Comparison of ENCODE assay signal across 8 mouse cellular contexts in the genomic region with DNA sequence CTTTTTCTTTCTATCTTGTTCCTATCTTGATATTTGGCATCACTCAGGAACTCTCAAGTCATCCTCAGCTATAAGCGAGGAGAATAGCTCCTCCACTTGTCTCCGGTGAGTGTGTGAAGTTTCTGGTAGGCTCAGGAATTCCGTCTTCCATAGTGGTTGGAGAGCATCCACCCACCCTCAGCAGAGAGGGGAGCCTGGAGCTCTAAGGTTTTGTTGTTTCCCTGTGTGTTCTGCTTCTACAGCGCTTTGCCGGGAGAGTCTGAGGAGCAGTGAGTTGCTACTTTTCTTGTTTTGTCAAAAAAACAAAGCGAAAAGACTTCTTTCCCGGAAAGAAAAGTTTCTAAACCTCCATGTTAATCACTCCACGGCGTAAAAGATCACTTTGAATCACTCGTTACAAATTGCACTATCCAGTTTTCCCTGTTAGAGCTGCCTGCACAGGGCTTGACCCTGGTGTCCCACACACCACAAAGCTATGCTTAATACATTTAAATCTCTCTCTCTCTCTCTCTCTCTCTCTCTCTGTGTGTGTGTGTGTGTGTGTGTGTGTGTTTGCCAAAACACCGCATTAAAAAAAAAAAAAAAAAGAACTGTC. TPM values are rescaled to one million over a fixed set of nuclear protein-coding genes. Genes with fewer than 3 reads are reported as not detected.
DNase-seq lines count a peak whose midpoint lies in the region; ATAC-seq lines count a peak whose summit lies in the region.

No protein-coding gene starts in this region.

- no peaks in the 10 kb centered on the region for H3K9me3 ChIP-seq in liver, embryonic 11.5 days (ENCODE audit: control insufficient read depth, low read length)
- H3K9me3 ChIP-seq in embryonic facial prominence, embryonic 15.5 days (replicated peaks), result no peaks in the 10 kb centered on the region
- no peaks in the 10 kb centered on the region for H3K9me3 ChIP-seq in hindbrain, embryonic 11.5 days (ENCODE audit: control insufficient read depth, low read length)
- no peaks in the 10 kb centered on the region for H3K9me3 ChIP-seq in neural tube, embryonic 15.5 days (replicated peaks)

- H3K4me3 ChIP-seq in liver, embryonic 11.5 days (ENCODE audit: low read depth, low read length), result peak overlapping the region; percentile 52
- peak overlapping the region; percentile 62 for H3K4me3 ChIP-seq in embryonic facial prominence, embryonic 15.5 days (replicated peaks)
- peak overlapping the region; percentile 68 for H3K4me3 ChIP-seq in hindbrain, embryonic 11.5 days (ENCODE audit: low read depth, low read length)
- peak overlapping the region; percentile 75 for H3K4me3 ChIP-seq in neural tube, embryonic 15.5 days (replicated peaks)

- H3K9ac ChIP-seq in liver, embryonic 11.5 days (ENCODE audit: low read depth, low read length), result no peak overlapping the region
- H3K9ac ChIP-seq in embryonic facial prominence, embryonic 15.5 days, result no peak overlapping the region
- peak overlapping the region; percentile 89 for H3K9ac ChIP-seq in hindbrain, embryonic 11.5 days (ENCODE audit: low read depth, low read length)
- H3K9ac ChIP-seq in neural tube, embryonic 15.5 days (replicated peaks), result peak overlapping the region; percentile 88

- H3K4me2 ChIP-seq in liver, embryonic 11.5 days, result peak overlapping the region; percentile 91
- peak overlapping the region; percentile 94 for H3K4me2 ChIP-seq in embryonic facial prominence, embryonic 15.5 days (replicated peaks)
- H3K4me2 ChIP-seq in hindbrain, embryonic 11.5 days (replicated peaks; ENCODE audit: low read depth, low read length), result peak overlapping the region; percentile 67
- peak overlapping the region; percentile 72 for H3K4me2 ChIP-seq in neural tube, embryonic 15.5 days

- peaks cover 8% of the 10 kb centered on the region for H3K27me3 ChIP-seq in liver, embryonic 11.5 days (replicated peaks; ENCODE audit: control insufficient read depth, insufficient read depth, low read length)
- H3K27me3 ChIP-seq in embryonic facial prominence, embryonic 15.5 days, result no peaks in the 10 kb centered on the region; the same call in 1 of the 2 replicates
- H3K27me3 ChIP-seq in hindbrain, embryonic 11.5 days (ENCODE audit: control insufficient read depth, insufficient read depth, low read length), result no peaks in the 10 kb centered on the region
- no peaks in the 10 kb centered on the region for H3K27me3 ChIP-seq in neural tube, embryonic 15.5 days (replicated peaks)

- no peak overlapping the region for H3K27ac ChIP-seq in liver, embryonic 11.5 days (ENCODE audit: low read depth, low read length)
- H3K27ac ChIP-seq in embryonic facial prominence, embryonic 15.5 days (replicated peaks), result no peak overlapping the region
- peak overlapping the region; percentile 98 for H3K27ac ChIP-seq in hindbrain, embryonic 11.5 days (ENCODE audit: low read depth, low read length)
- peak overlapping the region; percentile 97 for H3K27ac ChIP-seq in neural tube, embryonic 15.5 days (replicated peaks)

- no peak for DNase-seq in liver, embryonic 11.5 days (ENCODE audit: low spot score)
- DNase-seq in liver, result no peak
- DNase-seq in hindbrain, embryonic 11.5 days (ENCODE audit: low spot score), result peak; percentile 59
- DNase-seq in left cerebral cortex, postnatal 4 days, result peak; percentile 15
- no peak for DNase-seq in c-Kit-positive CD71-positive TER-119-positive erythroid progenitor cells, embryonic 14.5 days (ENCODE audit: low spot score)
- no peak for DNase-seq in urinary bladder, postnatal 4 days (ENCODE audit: low spot score in 2 of 2)

- WGBS in liver, embryonic 11.5 days, result 13% methylated on average over 11 of the region's 11 CpGs
- 9% methylated on average over 11 of the region's 11 CpGs for WGBS in embryonic facial prominence, embryonic 15.5 days
- WGBS in hindbrain, embryonic 11.5 days, result 6% methylated on average over 11 of the region's 11 CpGs
- WGBS in neural tube, embryonic 15.5 days, result 5% methylated on average over 10 of the region's 11 CpGs

- no peaks in the 10 kb centered on the region for H3K36me3 ChIP-seq in liver, embryonic 11.5 days (ENCODE audit: control insufficient read depth, insufficient read depth, low read length)
- H3K36me3 ChIP-seq in embryonic facial prominence, embryonic 15.5 days, result no peaks in the 10 kb centered on the region
- no peaks in the 10 kb centered on the region for H3K36me3 ChIP-seq in hindbrain, embryonic 11.5 days (ENCODE audit: control insufficient read depth, insufficient read depth, low read length)
- no peaks in the 10 kb centered on the region for H3K36me3 ChIP-seq in neural tube, embryonic 15.5 days

- H3K4me1 ChIP-seq in liver, embryonic 11.5 days (replicated peaks; ENCODE audit: control insufficient read depth, insufficient read depth, low read length), result no peaks in the 10 kb centered on the region
- H3K4me1 ChIP-seq in embryonic facial prominence, embryonic 15.5 days, result peaks cover 5% of the 10 kb centered on the region; the same call in 1 of the 2 replicates
- H3K4me1 ChIP-seq in hindbrain, embryonic 11.5 days (replicated peaks; ENCODE audit: control insufficient read depth, insufficient read depth, low read length), result no peaks in the 10 kb centered on the region
- H3K4me1 ChIP-seq in neural tube, embryonic 15.5 days, result peaks cover 22% of the 10 kb centered on the region

- no peak for ATAC-seq in liver, embryonic 11.5 days (replicated peaks; ENCODE audit: low FRiP score)
- no peak for ATAC-seq in embryonic facial prominence, embryonic 15.5 days (ENCODE audit: insufficient number of reproducible peaks, low FRiP score, low TSS enrichment, low read depth)
- no peak for ATAC-seq in hindbrain, embryonic 11.5 days (ENCODE audit: low FRiP score)
- ATAC-seq in neural tube, embryonic 15.5 days (ENCODE audit: low FRiP score), result peak; percentile 50; the same call in 1 of the 2 replicates

- intact Hi-C loops in left cerebral cortex, postnatal 4 days (cut with DNase I), result loop anchor here (5.0 kb wide), 2 partner anchors 396 to 404 kb away; no protein-coding TSS in a partner anchor

RNA-seq across cellular contexts. Expression of a gene that starts 1.3 kb away (rescaled TPM):
- 0.40 and 0.80 TPM in 2 replicates for polyA plus RNA-seq in liver, embryonic 11.5 days (2014; fragmentation: Nextera tagmentation; extraction: Ambion mirVana)
- 4.2 and 5.2 TPM in 2 replicates for polyA plus RNA-seq in embryonic facial prominence, embryonic 15.5 days (2015; fragmentation: Nextera tagmentation; extraction: Ambion mirVana)
- polyA plus RNA-seq in hindbrain, embryonic 11.5 days (2014; fragmentation: Nextera tagmentation; extraction: Ambion mirVana), result 35.9 and 43.2 TPM in 2 replicates
- total RNA-seq in left cerebral cortex, postnatal 4 days (2021), result 10 to 100 TPM; 42.6 to 46.4 TPM
- polyA plus RNA-seq in neural tube, embryonic 15.5 days (2015; fragmentation: Nextera tagmentation; extraction: Ambion mirVana), result 28.3 and 34.0 TPM in 2 replicates

Comparison
In these comparisons a context has a peak if more than half of its experiments do, and no peak if none do; other contexts are left out.
1. DNase-seq: peak in hindbrain, embryonic 11.5 days (single experiment) and left cerebral cortex, postnatal 4 days (single experiment); none in liver, embryonic 11.5 days (single experiment), liver (single experiment), c-Kit-positive CD71-positive TER-119-positive erythroid progenitor cells, embryonic 14.5 days (single experiment) and urinary bladder, postnatal 4 days (0 of 2).
2. H3K27ac ChIP-seq: peak in hindbrain, embryonic 11.5 days (single experiment) and neural tube, embryonic 15.5 days (single experiment); none in liver, embryonic 11.5 days (single experiment) and embryonic facial prominence, embryonic 15.5 days (single experiment).
3. H3K9ac ChIP-seq: peak in hindbrain, embryonic 11.5 days (single experiment) and neural tube, embryonic 15.5 days (single experiment); none in liver, embryonic 11.5 days (single experiment) and embryonic facial prominence, embryonic 15.5 days (single experiment).
4. Peak in every context shown above with its lines, with median percentiles within 50 percentile points of each other: H3K4me2 ChIP-seq and H3K4me3 ChIP-seq.